Mouse (Mus musculus) 3134 (cell line): ENCODE data around the gene Cuedc1.

ENCODE experiments used
- DNase-seq: peaks from one replicate; pipeline ENCODE4 v3.0.0-alpha.2; 2011; ENCODE audit warnings: low spot score; ENCODE audit not compliant: insufficient read length; ENCODE audit errors: extremely low read depth

Gene Cuedc1

DNA sequence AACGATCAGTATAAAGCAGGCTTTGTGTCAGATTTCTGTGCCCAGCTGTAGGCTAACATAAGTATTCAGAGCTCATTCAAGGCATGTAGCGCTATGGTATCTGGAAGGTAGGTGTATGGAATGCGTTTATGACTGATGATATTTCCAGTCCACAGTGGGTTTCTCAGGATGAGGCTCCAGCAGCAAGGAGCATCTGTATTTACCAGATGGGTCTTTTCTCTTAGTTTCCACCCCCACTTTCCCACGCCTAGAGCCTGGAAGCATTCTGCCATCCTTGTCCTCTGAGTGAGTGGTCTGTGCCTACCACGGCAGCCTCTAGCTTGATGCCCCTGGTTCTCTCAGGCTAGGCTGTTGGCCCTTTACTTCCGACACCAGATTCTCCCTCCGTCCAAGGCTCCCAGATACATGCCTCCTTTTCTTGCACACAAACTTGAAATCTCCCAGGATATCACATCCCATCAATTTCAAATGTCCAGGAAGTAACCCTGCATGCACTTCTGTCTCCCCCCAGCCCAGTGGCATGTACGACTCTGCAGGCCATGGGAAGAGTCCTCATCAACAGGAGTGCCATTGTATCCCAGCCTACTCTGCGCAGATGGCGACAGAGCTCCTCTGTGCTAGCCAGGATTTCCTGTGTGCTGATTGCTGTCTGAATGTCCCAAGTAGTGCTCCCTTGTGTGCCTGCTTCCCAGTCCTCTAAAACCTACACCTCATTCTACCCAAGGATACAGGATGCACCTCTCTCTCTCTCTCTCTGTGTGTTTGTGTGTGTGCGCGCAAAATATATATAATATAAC is 48.6 kb downstream of the Cuedc1 start:
- DNase-seq = no peak

DNA sequence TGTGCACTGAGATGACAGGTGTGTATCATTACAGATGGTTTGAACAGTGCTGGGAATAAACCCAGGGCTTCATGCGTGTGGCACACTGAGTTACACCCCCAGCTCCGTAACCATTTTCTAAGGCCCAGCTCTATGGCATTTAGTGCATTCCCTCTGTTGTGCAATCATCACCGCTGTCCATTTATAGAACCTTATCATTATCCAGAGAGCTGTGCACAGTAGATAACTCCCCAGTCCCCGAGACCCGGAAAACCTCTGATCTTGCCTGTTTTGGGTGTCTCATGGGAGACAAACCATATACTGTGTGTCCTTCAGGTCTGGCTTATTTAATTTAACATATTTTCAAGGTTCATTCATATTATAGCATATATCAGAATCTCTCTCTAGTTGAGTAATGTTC is 49.5 kb downstream of the Cuedc1 start:
- no peak for DNase-seq

DNA sequence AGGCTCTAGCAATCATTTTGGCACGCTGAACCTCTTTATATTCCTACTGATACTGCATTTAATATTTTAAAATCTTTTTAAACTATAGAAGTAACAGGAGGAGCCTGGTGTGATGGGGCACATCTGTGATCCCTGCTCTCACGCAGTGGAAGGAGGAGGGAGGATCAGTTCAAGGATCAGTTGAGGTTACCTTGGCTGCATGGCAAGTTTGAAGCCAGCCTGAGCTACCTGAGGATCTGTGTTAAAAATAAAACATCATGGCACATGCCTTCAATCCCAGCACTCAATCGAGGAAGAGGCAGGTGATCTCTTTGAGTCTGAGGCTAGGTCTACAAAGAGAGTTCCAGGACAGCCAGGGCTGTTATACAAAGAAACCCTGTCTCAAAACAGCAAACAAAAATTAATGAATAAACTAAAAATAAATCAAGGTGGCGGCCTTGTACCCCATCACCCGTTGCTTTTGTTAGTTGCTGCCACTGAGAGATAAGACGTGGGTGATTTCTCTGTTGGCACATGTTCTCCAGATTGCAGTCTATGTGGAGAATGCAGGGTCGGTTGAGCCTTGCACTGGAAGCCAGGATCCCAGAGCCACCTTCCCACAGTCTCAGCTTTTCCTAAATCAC is 50.3 kb downstream of the Cuedc1 start:
- no peak for DNase-seq

DNA sequence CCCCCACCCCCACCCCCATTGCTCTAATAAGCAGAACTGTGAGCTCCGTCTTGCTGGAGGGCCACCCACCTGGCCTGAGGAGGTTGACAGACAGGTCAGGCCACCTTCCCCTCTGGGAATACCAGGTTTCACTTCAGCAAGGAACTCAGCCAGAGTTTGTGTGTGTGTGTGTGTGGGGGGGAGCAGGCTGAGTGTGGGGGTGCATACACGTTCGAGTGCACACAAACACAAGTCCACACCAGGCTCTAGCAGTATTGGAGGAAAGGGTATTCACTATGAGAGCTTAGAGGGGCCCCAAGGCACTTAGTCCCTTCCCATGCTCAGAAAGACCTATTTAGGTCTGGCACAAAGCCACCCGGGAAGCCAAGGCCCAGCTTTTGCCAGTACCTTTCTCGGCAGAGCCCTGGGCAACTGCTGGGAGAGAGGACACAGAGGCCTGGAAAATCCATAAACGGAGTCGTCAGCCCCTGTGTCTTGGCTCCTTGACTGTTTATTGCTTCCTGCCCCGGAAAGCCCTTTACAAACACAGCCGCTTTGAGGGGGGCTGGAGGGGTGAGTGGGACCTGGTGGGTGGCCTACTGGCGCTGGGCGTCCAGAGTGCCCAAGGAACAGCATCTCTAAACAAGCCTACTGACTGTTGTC is 50.9 kb downstream of the Cuedc1 start:
- no peak for DNase-seq

GRCm38 (mm10) chr11:88151379-88152155 is 53.7 kb downstream of the Cuedc1 start:
- peak; percentile 46 for DNase-seq

DNA sequence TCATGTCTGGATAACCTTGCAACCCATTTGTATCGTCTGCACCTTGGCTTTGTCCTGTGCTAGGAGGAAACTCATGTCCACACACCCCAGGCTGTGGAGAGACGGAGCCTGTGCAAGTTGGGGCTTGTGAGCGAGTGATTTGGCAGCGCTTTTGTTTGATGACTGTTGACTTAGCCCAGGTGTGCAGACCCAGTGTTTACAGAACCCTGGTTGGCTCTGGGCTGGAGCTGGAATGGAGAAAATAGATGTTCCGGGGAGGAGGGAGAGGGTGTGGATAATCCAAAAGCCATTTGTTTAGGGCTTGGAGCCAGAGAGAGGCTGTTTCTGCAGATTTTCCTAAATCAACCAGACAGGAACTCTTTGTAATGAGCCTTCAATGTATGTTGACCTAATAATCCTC is 56.0 kb downstream of the Cuedc1 start:
- no peak for DNase-seq

- DNase-seq = no peak
Observed at GRCm38 (mm10) chr11:88154500-88154899, 56.6 kb downstream of the Cuedc1 start.

GRCm38 (mm10) chr11:88155451-88155850 is 57.6 kb downstream of the Cuedc1 start:
- no peak for DNase-seq

- peak; percentile 35 for DNase-seq
Observed at GRCm38 (mm10) chr11:88155998-88156397, 58.1 kb downstream of the Cuedc1 start.

DNA sequence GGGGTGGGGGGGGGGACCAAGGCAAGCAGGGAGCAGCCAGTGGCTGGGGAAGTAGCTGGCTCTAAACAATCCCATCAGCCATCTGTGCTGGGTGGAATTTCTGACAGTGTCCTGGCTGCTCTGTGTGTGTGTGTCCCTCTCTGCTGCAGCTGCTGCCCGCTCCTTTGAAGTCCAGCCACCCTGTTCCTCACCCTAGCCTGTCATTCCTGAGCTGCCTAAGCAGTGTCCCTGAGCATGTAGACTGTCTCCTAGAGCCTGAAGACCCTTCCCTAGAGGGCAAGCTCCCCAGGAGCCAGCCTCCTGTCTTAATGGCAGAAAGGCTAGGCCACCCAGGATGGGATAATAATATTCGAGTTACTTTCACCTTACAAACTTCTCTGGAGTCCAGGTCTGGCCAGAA is 58.5 kb downstream of the Cuedc1 start:
- peak; percentile 29 for DNase-seq

DNA sequence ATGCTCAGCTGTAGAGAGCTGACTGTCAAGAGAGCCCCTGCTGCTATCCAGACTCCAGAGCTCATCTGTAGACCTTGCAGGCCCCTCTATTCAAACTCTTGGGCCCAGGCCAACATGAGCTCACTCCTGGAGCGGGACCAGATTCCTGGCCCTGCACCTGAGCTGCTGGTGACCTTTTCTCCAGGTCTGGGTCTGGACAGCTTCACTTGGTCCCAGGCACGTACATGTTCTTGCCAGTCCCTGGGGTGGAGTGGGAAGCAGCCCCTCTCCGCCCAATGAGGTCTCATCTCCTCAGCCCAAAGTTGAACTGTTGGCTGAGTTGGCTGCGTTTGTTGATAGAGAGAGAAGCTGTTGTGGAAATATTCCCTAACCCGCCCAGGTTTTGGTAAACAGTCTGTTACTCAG is 61.0 kb downstream of the Cuedc1 start:
- no peak for DNase-seq

DNA sequence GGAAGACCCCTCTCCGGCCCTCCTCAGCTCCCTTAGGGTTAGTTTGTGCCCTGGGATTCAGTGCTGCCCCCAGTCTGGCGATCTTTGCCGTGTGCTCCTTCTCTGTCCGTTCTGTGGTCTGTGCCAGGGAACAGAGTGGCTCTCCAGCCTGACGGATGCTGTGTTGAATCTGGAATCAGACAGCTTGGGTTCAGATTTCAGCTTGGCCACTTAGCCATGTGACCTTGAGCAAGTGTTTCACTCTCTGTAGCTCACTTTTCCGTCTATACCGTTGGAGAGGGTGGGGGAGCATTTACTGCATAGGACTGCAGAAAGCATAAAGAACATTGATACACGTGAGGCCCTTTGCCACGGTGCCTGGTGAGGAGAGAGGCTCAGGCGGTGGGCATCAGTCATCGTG is 61.5 kb downstream of the Cuedc1 start:
- DNase-seq = no peak

GRCm38 (mm10) chr11:88160316-88160715 is 62.5 kb downstream of the Cuedc1 start:
- DNase-seq = no peak

DNA sequence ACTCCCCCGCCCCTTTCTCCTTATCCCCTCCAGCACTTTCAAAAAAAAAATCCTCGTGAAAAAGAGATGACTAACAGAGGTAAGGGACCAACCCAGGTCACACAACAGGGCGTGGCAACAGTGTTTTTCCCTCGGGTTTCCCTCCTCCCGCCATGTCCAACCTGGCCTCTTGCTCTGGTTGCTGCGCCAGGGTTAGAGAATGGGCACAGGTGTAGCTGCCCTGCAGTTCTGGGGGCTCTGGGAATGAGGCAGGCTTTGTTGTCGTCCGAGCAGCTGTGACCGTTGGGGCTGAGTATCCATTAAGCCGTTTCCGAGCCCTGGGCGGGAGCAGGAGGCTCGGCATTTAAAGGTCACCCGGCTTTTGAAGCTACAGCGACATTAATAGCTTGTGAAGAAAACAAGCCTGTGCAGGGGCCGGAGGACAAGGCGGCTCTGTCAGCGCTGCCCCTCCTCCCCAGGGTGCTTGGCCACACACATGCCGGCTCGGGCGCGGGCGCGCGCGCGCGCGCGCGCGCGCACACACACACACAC is 63.3 kb downstream of the Cuedc1 start:
- peak; percentile 84 for DNase-seq

DNA sequence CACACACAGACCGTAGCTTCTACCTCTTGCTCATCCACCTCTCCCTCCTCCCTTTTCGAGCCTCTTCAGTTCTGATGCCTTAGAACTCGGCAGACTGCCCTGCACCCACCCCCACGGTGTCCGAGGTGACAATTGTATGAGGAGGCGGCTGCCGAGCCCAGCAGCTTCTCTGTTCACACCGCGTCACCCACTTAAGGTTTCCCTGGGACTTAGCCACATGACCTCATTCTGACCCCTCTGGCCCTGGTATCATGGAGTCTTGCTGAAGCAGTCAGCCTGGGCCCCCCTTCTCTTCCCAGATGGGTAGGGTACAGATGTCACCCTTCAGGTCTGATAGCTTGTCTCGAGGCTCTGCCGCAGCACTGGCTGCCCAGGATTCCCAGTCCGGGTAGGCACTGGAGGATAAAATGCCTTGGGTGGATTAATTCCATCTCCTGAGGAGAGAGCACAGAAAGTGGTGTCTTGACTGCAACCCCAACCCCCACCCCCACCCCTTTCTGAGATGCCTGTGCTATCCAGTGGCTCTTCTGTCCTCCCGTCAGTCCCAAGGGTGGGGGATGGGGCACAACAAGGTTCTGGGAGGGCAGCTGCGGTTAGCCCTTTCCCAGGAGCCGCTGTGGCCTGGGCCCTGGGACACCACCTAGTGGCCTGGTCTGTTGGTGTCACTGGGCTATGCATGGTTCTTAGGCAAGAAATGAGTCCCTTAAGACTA is 63.9 kb downstream of the Cuedc1 start:
- peak; percentile 88 for DNase-seq

DNA sequence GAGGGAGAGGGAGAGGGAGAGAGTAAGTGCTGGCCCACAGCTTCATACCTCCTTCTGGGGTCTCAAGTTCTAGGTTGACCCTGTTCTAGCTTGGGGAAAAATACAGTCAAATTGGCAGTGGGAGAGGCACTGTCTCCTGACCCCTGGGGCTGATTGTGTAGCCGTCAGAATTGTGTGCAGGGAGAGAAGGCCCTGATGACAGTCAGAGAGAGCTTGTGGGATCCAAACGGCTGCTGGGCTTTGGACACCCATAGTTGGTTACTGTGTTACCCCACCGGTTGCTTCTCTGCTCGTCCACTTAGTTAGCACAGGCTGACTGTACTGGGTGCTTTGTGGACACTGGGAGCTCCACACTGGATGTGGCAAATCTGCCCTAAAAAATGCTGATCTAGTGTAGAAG is 64.9 kb downstream of the Cuedc1 start:
- DNase-seq = no peak

GRCm38 (mm10) chr11:88164213-88164723 is 66.4 kb downstream of the Cuedc1 start:
- no peak for DNase-seq

GRCm38 (mm10) chr11:88164801-88165377 is 67.0 kb downstream of the Cuedc1 start:
- peak; percentile 93 for DNase-seq

DNA sequence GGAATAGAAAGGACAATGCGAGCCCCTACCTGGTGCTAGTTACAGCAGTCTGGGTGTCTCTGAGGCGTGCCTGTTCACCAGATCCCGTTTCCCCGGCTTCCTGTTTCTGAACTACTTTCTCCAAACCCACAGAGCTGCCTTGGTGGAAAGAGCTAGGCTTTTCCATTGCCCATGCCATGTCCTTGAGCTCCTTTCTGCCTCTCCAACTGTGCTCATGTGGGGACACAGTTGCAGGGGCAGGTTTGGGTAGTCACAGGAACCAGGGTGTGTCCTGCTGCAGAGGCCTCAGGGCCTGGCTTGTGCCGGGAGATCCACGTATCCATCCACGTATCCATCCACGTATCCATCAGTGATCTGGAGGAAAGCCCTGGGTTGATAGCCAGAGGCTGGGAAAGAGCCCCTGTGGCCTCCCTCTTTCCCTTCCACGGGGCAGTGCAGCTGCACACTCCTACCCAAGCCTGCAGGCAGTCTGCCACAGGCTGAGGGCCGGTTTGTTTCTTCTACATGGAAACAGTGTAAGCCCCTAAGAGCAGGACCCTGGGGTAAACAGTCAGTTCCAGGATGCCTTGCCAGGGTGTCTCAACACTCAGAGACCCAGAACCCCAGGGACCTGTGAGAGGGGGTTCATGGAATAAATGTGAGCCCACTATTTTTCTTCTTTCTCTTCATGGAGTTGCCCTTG is 68.0 kb downstream of the Cuedc1 start:
- DNase-seq = peak; percentile 67
